Mouse (Mus musculus) left cerebral cortex, adult 18-20 months (tissue): ENCODE results near the gene Slco1b2. TPM values are rescaled to one million over a fixed set of nuclear protein-coding genes. Genes with fewer than 3 reads are reported as not detected.
"Not testable (repeated sequence)": the region's sequence is repeated elsewhere in the genome, so short reads cannot be mapped to it uniquely, and the experiment has no call there.

ENCODE experiments used
- DNase-seq, 2 experiments: peaks; one replicate each; pipeline ENCODE4 v3.0.0; 2021 to 2022; ENCODE audit warnings: low spot score in 2 of 2, mixed read lengths in 1 of 2
- long read RNA-seq, 2 experiments: library from polyadenylated mRNA; stranded (forward); transcript quantifications; one replicate each; pipeline ENCODE4 v2.0.0; 2021
- total RNA-seq, 2 experiments: library from RNA; stranded (reverse); gene quantifications; 2 replicates each; pipeline ENCODE4 v1.2.3; 2021

Gene Slco1b2
- total RNA-seq = under 1 TPM in 1 of 2 experiments, not detected in 1; 0.30 TPM
- long read RNA-seq, experiment 1 = 0 reads
- long read RNA-seq, experiment 2 = 0 reads

GRCm38 (mm10) chr6:141629291-141629690, at the start of gene Slco1b2:
Gene Slco1b2 (plus strand): TSS chr6:141629518.
- no peak for DNase-seq

- DNase-seq = no peak
Measured at GRCm38 (mm10) chr6:141584791-141585403, 44.4 kb upstream of the Slco1b2 start.

- DNase-seq = no peak
Measured at GRCm38 (mm10) chr6:141590002-141590401, 39.3 kb upstream of the Slco1b2 start.

GRCm38 (mm10) chr6:141590598-141591200, 38.6 kb upstream of the Slco1b2 start:
- not testable (repeated sequence) for DNase-seq

DNA sequence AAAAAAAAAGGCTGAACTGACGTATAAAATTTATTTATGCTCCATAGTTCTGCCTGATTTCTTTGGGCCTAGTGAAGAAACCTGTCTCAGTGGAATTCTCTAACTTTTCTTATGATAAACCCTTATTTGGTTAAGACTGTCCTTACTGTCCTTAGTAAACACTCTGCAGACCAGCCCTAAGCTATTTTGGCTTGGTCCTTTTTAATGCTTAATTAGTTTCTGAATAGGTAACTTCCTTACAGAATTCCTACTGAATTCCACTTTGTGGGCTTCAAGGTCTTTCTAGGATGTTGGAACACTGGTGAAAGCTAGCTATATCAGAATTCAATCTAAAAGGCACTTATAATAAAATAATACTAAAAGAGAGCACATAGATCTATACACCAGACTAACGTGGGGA, 33.2 kb upstream of the Slco1b2 start:
- no peak for DNase-seq

DNA sequence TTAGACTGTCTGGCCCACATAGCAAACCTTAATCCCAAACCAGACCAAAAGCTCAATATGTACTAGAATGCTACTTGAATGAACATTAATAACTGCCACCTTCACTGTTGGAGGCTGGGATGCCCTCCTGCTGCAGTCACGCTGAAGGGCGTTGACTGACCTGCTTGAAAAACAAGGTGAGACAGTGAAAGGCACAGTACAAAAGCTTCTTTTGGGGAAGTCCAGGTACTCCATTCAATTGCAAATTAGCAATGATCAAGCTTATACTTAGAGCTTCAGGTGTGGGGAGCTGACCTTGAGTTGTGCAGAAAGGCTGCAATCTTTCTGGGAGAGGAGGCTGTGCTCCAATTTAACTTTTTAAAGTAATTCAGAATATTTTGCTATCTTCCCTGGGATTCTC, 32.3 kb upstream of the Slco1b2 start:
- no peak for DNase-seq

DNA sequence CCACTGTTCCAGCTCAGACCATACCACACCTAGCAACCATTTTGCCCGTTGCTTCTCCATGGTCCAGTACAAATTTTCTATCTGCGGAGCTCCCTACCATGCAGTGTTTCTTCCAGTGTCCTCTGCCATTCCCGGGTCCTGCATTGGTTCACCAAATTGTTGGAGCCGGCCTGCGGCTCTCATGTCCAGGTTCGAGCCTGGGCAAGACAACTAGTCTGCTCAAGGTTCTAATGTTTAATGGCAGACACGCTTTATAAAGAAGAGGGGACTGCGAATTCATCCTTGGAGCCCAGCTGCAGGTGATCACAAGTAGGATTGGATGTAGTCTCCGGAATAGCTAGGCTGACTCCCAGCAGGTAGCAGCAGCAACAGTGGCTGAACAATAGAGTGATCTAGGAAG, 28.4 kb upstream of the Slco1b2 start:
- DNase-seq = no peak

- no peak for DNase-seq
Measured at GRCm38 (mm10) chr6:141610702-141611260, 18.5 kb upstream of the Slco1b2 start.

GRCm38 (mm10) chr6:141614017-141614416, 15.3 kb upstream of the Slco1b2 start:
- DNase-seq = no peak

GRCm38 (mm10) chr6:141615348-141615747, 14.0 kb upstream of the Slco1b2 start:
- DNase-seq = no peak

DNA sequence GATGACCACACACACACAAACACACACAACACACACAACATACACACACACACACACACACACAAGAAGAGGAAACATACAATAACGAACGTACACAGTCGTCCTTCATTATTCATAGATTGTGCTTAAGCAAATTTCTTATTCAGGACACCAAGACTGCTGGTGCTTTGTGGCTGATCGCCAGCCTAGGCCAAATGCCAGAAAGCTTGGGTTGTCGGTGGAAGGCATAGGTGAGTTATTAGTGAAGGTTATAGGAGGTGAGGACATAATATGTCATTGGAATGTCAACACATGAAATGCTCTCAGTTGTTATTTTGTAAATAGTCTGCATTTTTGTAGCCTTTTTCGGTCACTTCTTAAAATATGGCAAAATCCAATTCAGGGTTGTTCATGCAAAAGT, 3.6 kb downstream of the Slco1b2 start:
- DNase-seq = no peak

DNA sequence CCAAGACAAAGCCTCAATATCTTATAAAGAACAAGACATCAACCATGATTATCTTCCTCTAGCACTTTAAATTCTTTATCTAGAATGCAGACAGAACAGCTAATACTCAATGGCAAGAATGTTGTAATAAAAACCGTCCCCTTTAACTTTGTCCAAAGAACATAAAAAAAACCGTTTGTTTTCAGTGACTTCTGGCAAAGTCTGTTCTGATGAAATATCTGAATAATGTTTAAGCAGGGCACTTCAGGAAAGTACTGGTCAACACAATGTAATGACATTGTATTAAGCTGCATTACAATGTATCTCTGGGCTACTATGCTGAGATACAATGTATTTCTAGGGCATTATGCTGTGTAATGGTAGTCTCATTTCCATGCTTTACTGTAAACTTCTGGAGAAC, 5.9 kb downstream of the Slco1b2 start:
- no peak for DNase-seq

DNA sequence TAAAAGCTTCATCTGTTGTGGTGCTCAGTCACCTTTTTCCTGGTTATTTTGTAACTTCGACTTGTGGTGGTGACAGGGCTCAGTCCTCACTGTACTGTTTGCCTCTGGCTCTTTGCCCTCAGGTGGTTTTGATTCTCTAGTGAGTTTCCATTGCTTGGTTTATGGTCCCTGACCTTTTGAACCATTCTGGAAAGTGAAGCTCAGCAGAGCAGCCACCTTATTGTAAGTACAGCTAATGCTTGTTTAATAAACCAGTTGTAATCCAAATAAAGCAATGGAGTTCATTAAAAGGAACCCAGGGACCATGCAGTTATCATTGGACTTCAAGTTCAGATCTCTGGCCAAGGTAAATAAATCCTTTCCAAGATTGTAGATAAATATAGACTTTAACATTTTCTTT, 11.3 kb downstream of the Slco1b2 start:
- no peak for DNase-seq

- DNase-seq = no peak
Measured at GRCm38 (mm10) chr6:141687008-141687407, 57.7 kb downstream of the Slco1b2 start.

- DNase-seq = no peak
Measured at GRCm38 (mm10) chr6:141691246-141691645, 61.9 kb downstream of the Slco1b2 start.

Other genes with a start within 250 kb of the Slco1b2 start
- 10 to 100 TPM; 45.9 to 49.7 TPM for gene Slco1c1, start 105.2 kb upstream of the Slco1b2 start, total RNA-seq
- not detected for gene Gm5724, start 144.3 kb downstream of the Slco1b2 start, total RNA-seq
- gene Slco1a4, start 226.7 kb downstream of the Slco1b2 start, total RNA-seq = 10 to 100 TPM; 25.6 to 30.5 TPM